Mouse (Mus musculus) gastrocnemius, adult 8-10 months (tissue): ENCODE results near the gene D5Ertd579e. TPM values are rescaled to one million over a fixed set of nuclear protein-coding genes. Genes with fewer than 3 reads are reported as not detected.

Experiments used
- DNase-seq, 2 experiments: peaks; one replicate each; pipeline ENCODE4 v3.0.0; 2022; ENCODE audit warnings: low spot score in 2 of 2
- total RNA-seq, 4 experiments: library from RNA; stranded (reverse); gene quantifications; 2 replicates each; pipeline ENCODE4 v1.2.4; 2022

The D5Ertd579e gene
- total RNA-seq, 4 experiments from 2014 or later = 75.9 to 99.5 (median 81.1) TPM

- no peak for DNase-seq
Measured at GRCm38 (mm10) chr5:36571371-36571770, 124.5 kb downstream of the D5Ertd579e start.

DNA sequence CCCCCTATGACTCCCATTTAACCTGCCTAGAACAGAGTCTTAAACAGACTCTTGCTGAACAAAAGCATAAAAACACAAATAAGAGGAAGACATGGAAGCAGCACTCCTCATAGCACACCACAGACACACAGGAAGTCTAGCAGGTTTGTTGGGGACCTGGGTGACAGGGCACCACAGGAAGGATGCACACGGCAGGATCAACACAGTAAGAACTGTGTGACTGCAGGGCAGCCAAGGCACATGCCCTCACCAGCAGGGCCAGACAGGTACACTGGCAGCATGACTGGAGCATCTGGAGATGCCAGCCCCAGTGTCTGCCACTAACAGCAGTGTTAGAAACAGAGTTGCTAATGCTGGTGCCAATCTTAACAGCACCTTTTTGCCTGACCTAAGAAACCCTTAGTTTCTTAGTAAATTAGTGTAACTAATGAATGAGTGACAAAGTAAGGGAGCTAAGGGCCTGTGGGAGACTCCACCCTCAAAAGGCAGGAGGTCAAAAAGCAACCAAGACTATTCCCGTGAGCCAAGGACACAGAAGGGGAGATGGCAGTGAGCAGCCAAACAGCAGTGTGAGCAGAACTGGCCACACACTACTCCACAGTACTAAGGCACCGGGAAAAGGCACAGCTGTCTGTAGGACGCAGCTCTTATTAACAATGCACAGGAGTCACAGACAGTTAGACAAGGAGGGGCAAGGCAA is 125.1 kb downstream of the D5Ertd579e start:
- no peak for DNase-seq

DNA sequence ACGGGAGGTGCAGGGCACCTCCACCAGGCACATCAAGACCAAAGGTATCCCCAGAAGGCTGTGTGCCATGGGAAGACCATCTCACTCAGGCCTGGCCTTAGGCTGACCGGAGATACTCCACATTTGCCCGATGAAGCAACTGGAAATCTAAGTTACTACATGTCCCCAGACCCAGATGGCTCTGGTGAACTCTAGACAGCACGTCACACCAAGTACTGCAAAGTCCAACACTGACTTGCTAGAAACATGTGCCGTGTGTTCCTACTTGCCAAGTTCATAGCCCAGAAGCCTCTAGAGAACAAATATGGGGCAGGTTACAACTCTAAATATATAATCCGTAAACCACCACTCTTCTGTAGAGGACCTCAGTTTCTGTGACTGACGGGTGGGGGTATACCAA is 125.7 kb downstream of the D5Ertd579e start:
- no peak for DNase-seq

DNA sequence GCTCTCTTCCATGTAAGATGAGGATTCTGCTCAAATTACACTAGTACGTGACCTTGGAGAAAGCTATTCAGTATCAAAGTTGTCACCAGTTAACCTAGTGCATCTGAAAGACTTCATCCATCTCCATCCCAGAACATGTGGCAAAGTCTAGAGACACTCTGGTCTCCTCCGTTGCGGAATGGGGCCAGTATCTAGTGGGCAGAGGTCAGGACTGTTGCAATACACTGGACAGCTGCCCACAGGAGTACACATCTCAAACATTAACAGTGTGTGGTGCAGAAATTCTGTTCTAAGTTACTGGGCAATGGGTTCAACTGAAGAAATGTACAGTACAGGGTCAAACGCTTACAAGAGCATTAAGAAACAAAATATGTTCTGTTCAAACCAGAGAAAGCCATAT is 127.7 kb downstream of the D5Ertd579e start:
- DNase-seq = peak in 1 of 2 experiments; percentile 16

DNA sequence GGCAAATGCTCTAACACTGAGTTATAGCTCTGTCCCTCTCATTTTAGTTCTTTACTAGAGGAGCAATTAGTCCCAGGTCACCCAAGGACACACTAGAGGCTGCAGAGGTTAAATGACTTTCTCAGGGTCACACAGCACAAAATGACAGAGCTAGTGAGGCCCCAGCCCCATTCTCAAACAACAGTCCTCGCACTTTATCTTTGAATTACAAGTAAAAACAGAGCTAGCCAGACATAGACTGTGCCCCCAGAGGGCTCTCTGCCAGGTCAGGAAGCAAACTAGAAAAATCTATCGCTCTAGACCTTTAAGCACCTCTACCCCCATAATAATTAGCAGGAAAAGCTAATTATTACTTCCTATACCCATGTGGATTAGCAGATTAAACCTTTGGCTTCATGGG is 128.2 kb downstream of the D5Ertd579e start:
- DNase-seq = no peak

DNA sequence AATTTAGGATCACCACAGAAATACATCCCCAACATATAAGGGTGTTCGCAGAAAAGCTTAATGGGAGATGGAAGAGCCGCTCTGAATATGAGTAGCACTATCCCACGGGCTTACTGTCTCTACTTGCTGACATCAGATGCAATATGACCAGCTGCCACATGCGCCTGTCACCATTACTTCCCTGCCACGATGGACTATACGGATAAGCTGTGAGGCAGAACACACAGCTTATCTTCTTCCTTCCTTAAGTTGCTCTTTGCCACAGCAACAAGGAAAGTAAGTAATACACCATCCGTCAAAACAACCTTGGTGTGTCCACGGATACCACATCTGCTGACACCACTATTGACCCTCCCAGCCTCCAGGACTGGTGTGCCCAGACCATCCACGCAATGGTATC is 131.3 kb downstream of the D5Ertd579e start:
- DNase-seq = no peak

- no peak for DNase-seq
Measured at GRCm38 (mm10) chr5:36563741-36564140, 132.1 kb downstream of the D5Ertd579e start.

DNA sequence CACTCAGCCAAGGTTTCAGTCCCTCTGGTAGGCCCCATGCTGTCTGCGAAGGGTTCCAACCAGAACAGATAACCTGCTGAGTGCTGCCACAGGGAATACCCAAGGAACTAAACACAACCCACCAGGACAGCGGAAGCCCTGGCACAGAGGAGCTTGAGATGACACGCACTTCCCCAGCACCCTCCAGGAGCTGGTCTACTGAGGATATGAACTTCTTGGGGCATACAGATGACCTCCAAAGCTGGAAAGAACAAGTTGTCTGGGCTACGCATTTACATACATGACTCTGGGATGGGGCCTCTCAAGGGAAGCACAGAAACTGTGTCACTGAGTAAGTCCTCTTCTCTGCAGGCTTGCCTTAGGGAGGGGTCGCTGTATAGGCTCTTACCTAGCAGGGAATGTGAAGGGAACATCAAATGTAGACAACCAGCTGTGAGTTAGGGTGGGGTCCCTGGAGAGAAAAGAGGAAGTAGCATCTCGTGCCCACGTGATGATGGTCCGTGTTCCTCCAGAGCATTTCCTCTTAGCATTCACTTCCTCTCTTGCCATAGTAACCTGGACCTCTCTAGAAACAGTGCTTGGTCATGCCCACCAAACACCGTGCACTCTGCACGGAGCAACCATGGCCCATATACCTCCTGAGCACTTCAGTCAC is 132.9 kb downstream of the D5Ertd579e start:
- DNase-seq = no peak

- no peak for DNase-seq
Measured at GRCm38 (mm10) chr5:36561509-36561908, 134.3 kb downstream of the D5Ertd579e start.

- DNase-seq = no peak
Measured at GRCm38 (mm10) chr5:36560490-36560889, 135.3 kb downstream of the D5Ertd579e start.

DNA sequence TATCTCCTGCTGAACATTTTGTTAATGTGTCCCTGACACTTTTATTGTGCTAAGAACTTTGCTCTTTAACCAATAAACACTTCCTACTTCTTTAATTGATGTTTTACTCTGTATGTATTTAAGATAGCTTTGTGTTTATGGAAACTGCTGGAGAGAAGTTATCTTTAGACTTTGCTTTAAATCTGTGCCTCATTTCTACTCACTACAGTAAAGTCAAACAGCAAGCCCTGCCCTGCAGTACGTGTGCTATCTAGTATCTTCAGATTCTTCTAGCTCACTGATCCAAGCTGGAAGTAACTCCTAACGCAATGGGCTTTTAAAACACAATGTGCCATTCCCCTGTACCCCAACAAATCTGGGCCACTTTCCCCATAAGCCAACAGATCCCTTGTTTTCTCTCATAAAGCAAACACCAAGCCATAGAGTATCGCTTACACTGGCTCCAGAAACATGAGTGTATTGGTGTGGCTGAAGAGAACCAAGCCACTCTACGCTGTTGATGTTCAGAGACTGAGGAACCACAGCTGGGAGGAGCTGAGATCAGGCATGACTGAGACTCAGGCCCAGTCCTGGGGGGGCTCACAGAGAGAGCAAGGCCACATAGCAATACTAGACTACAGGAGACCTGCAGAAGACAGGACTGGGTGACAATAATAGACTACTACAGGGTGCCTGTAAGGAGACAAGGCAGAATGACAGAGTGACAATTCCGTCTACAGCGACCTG is 136.2 kb downstream of the D5Ertd579e start:
- no peak for DNase-seq

- no peak for DNase-seq
Measured at GRCm38 (mm10) chr5:36559106-36559505, 136.7 kb downstream of the D5Ertd579e start.

DNA sequence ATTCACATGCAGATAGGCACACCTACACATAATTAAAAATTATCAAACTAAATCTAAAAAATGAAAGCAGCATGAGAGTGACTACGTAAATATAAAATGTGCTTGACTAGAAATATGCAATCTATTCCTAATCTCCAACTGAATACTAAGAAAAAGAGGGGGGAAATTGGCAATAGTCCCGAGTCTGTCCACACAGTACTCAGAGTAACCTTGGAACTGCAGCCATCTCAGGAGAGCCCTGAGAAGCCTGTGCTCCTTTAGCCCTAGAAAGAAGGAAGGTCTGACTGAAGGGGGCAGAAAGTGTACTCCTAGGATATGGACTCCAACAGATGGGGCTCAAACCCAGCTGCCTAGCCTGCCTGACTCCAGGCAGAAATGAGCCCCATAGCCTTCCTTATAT is 137.3 kb downstream of the D5Ertd579e start:
- no peak for DNase-seq

DNA sequence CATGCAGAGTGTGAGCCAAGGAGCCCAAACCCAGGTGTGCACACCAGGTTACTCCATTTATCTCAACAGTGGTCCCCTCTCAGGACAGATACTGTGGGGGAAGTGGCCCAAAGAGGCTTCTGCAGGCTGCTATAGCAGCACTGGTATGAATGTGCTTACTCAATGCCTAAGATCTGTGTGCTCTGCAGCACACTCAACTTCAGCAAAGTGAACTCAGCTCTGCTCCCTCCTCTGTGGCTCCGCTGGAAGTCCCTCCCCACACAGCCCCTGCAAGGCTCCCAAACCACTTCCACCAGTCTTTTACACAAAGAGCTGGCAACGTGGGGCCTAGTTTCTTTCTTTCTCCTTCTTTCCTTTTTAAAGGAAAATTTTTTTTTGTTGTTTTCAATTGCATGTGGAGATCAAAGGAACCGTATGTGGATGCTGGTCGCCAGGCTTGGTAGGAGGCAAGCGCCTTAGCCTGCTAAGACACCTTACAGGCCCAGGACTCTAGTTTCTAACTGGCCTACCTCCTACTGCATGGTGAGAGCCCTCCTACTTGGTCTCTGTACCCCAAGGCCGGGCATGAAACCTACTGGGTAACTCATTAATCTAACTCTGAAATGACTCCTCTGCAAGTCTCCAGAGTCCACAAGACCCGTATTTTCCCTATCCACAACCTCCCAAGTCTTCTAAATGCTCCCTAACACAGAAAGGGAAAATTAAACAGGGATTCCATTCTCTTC is 138.1 kb downstream of the D5Ertd579e start:
- DNase-seq = no peak

GRCm38 (mm10) chr5:36556906-36557305 is 138.9 kb downstream of the D5Ertd579e start:
- DNase-seq = no peak

- DNase-seq = no peak
Measured at GRCm38 (mm10) chr5:36556289-36556688, 139.5 kb downstream of the D5Ertd579e start.

GRCm38 (mm10) chr5:36554496-36554895 is 141.3 kb downstream of the D5Ertd579e start:
- no peak for DNase-seq

DNA sequence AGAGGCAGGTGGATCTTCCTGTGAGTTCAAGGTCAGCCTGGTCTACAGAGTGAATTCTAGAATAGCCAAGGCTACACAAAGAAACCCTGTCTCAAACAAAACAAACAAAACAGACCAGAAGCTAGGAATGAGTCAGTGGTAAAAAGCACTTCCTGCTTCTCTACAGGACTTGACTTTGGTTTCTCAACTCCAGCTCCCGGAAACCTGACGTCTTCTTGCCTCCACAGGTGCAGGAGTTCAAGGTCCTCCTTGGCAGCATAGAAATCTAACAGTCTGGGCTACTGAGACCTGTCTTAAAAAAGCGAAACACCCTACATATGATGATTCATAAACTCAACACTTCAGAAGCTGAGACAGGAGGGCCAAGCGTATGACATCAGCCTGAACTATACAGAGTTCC is 141.9 kb downstream of the D5Ertd579e start:
- no peak for DNase-seq

DNA sequence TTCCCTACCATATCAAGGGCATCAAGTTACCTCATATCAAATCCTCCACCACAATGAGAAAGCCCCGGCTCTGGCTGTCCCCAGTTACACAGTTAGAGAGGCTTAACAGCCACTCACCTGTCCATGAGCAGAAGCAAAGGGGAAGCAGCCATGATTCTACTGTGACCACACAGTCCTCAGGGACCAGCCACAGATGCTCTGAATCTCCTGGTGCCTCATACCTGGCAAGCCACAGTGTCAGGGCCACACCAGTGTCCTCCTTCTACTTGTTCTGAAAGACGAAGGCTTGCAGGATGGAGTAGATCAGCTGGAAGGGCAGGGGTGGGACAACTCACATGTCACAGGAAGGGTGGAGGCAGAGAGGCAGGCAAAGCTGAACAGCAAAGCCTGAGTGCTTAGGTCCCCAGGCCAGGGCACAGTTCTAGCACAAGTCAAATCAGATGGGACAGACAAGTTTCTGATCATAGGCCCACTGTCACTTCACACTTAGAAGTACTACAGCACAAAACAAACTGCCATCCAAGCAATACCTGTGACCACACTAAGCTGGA is 142.7 kb downstream of the D5Ertd579e start:
- no peak for DNase-seq

- no peak for DNase-seq
Measured at GRCm38 (mm10) chr5:36552391-36552790, 143.4 kb downstream of the D5Ertd579e start.
